Mouse (Mus musculus): ENCODE measurements around the gene Srebf1. TPM values are rescaled to one million over a fixed set of nuclear protein-coding genes. Genes with fewer than 3 reads are reported as not detected.
A peak's percentile ranks its signal among the peaks of the same experiment; 100 is the strongest.

Srebf1 gene
- polyA plus RNA-seq, 1 experiment from 2014 or later: 38.3 TPM

DNA sequence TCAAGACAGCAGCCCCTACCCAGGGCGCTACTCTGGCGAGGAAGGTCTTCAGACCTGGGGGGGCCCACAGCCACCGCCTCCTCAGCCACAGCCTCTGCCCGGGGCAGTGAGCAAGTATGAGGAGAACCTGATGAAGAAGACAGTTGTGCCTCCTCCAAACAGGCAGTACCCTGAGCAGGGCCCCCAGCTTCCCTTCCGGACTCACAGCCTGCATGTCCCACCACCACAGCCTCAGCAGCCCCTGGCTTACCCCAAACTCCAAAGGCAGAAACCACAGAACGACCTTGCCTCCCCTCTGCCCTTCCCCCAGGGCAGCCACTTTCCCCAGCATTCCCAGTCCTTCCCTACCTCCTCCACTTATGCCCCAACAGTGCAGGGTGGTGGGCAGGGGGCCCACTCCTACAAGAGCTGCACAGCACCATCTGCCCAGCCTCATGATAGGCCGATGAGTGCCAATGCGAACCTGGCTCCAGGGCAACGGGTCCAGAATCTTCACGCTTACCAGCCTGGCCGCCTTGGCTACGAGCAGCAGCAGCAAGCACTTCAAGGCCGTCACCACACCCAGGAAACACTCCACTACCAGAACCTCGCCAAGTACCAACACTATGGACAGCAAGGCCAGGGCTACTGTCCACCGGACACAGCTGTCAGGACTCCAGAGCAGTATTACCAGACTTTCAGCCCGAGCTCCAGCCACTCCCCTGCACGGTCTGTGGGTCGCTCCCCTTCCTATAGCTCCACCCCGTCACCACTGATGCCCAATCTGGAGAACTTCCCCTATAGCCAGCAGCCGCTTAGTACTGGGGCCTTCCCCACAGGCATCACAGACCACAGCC, 36.8 kb downstream of the Srebf1 start:
- WGBS: 75% methylated on average over 20 of the region's 20 CpGs
- Histone ChIP-seq H3K9ac (no peak overlapping the region), H3K4me3 (no peak overlapping the region), H3K4me2 (no peak overlapping the region), H3K27me3 (replicated peaks) (no peaks in the 10 kb centered on the region), H3K27ac (peak overlapping the region; percentile 82), H3K4me1 (peaks cover 60% of the 10 kb centered on the region), H3K9me3 (no peaks in the 10 kb centered on the region), H3K36me3 (replicated peaks) (peaks cover 14% of the 10 kb centered on the region; the same call in 1 of the 2 replicates)
- no peak for ATAC-seq (replicated peaks)

GRCm38 (mm10) chr11:60184346-60185325, 37.7 kb downstream of the Srebf1 start:
- Histone ChIP-seq H3K9me3 (no peaks in the 10 kb centered on the region), H3K4me3 (no peak overlapping the region), H3K27me3 (replicated peaks) (no peaks in the 10 kb centered on the region), H3K9ac (peak overlapping the region; percentile 18; the same call in 1 of the 2 replicates), H3K27ac (peak overlapping the region; percentile 82), H3K4me2 (peak overlapping the region; percentile 18), H3K4me1 (peaks cover 64% of the 10 kb centered on the region), H3K36me3 (replicated peaks) (peaks cover 10% of the 10 kb centered on the region; the same call in 1 of the 2 replicates)
- WGBS: 20% methylated on average over 22 of the region's 22 CpGs
- peak; percentile 18 for ATAC-seq (replicated peaks)

GRCm38 (mm10) chr11:60182741-60183140, 39.6 kb downstream of the Srebf1 start:
- ATAC-seq (replicated peaks): peak; percentile 8; the same call in 1 of the 2 replicates
- Histone ChIP-seq H3K4me2 (0 out of 2 replicates have a peak overlapping the region, but pooled peaks have one; percentile 5), H3K36me3 (replicated peaks) (peaks cover 3% of the 10 kb centered on the region; the same call in 1 of the 2 replicates), H3K9me3 (no peaks in the 10 kb centered on the region), H3K9ac (peak overlapping the region; percentile 15; the same call in 1 of the 2 replicates), H3K4me3 (no peak overlapping the region), H3K27ac (peak overlapping the region; percentile 82), H3K27me3 (replicated peaks) (no peaks in the 10 kb centered on the region), H3K4me1 (peaks cover 79% of the 10 kb centered on the region)
- 31% methylated on average over 2 of the region's 2 CpGs for WGBS

DNA sequence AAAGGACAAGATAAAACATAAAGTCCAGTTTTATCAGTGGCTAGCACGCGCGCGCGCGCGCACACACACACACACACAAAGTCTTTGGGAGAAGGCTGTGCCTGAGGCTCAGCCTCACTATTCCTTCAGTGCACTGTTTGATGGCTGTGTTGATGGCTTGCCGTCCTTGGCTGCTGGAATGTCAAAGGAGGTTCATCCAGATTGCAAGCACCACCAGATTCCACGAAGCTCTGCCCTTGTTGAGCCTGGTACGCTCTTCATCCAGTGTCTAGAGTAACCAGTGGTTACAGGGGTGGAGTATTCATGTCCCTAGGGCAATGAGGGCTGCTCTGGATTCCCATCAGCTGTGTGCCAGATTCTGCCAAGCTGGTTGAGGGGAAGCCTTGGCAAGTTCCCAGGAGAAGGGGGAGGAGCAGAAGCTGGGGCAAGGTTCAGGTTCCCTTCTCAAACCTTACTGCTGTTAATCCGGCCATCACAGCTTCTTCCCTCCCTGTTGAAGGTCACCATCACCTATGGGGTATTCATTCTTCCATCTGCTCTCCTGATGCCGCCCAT, 40.2 kb downstream of the Srebf1 start:
- no peak for ATAC-seq (replicated peaks)
- H3K27me3 ChIP-seq (replicated peaks): no peaks in the 10 kb centered on the region
- WGBS: 71% methylated on average over 12 of the region's 12 CpGs
- H3K9ac ChIP-seq: peak overlapping the region; percentile 15; the same call in 1 of the 2 replicates
- peak overlapping the region; percentile 82 for H3K27ac ChIP-seq
- H3K4me2 ChIP-seq: 0 out of 2 replicates have a peak overlapping the region, but pooled peaks have one; percentile 5
- no peaks in the 10 kb centered on the region; the same call in 1 of the 2 replicates for H3K36me3 ChIP-seq (replicated peaks)
- H3K9me3 ChIP-seq: no peaks in the 10 kb centered on the region
- no peak overlapping the region for H3K4me3 ChIP-seq
- peaks cover 85% of the 10 kb centered on the region for H3K4me1 ChIP-seq

DNA sequence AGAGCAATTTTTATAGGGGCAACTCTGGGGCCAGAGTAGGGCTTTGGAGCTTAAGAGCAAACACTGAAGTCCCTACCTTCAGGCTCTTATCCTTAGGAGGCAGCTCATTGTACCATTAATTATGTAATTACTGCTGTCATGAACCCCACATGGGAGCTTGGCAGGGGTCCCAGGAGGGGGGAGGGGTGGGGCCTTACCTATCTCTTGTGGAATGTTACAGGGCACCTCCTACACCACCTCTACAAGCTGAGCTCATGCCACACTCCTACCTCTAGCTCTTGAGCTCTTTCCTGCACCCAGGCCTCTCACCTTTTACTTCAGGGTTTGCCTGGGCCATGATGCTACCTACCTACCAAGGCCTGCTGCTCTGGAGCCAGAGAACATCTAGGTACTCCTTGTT, 43.9 kb downstream of the Srebf1 start:
- H3K9me3 ChIP-seq: no peaks in the 10 kb centered on the region
- H3K4me1 ChIP-seq: peaks cover 75% of the 10 kb centered on the region
- H3K27me3 ChIP-seq (replicated peaks): no peaks in the 10 kb centered on the region
- H3K36me3 ChIP-seq (replicated peaks): no peaks in the 10 kb centered on the region
- no peak for ATAC-seq (replicated peaks)
- H3K27ac ChIP-seq: peak overlapping the region; percentile 95; the same call in 1 of the 2 replicates
- 0 out of 2 replicates have a peak overlapping the region, but pooled peaks have one; percentile 70 for H3K4me2 ChIP-seq
- 0 out of 2 replicates have a peak overlapping the region, but pooled peaks have one; percentile 78 for H3K9ac ChIP-seq
- H3K4me3 ChIP-seq: no peak overlapping the region

DNA sequence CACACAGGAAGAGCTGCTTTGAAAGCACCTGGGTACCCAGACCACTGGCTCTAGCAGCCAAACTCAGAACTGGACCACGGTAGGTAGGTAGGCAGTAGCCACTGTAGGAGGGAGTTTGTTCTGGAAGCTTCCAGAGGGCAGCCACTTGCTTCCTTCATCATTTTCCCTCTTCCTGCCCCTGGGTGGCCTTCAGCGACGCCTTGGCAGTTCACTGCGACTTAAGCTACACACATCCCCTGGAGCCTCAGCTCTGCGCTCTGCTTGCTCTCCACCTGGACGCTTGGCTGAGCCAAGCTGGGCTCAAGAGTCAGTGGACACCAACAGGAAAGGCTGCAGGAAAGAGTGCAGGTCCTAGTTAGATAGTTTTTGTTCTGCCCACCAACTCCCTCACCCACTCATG, 44.4 kb downstream of the Srebf1 start:
- Histone ChIP-seq H3K4me3 (peak overlapping the region; percentile 67), H3K4me2 (peak overlapping the region; percentile 70), H3K4me1 (peaks cover 71% of the 10 kb centered on the region), H3K27me3 (replicated peaks) (no peaks in the 10 kb centered on the region), H3K36me3 (replicated peaks) (no peaks in the 10 kb centered on the region), H3K9me3 (no peaks in the 10 kb centered on the region), H3K27ac (peak overlapping the region; percentile 95), H3K9ac (peak overlapping the region; percentile 78)
- ATAC-seq (replicated peaks): no peak
- WGBS: 45% methylated on average over 6 of the region's 6 CpGs

DNA sequence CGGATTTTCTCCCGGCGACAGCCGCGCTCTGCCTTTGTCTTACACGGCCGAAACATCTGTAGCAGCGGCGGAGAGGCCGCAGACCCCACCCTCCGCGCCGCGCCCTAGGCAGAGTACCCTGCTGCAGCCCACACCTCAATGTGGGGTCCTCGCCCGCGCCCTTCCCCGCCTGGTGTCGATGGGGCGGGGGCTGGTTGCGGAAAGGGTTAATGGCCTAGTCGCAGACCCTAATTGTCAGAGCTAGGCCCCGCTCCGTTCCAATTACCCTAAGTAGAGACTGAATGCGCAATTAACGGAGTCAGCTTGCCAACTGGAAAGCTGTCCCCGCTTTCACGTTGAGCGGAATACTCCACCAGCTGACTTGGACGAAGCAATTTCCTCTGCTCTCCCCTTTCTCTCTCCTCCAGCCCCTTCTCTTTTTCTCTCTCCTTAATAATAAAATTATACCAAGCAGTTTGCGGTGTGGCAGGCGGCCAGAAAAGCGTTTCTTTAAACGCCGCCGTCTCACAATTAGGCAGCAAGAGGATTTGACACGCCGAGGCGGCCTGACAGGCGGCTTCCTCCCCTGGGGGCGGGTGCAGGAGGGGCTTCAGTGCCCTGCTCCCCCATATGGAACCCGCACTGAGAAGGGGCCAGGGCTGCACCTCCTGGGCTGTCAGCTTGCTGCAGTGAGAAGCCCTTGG, 45.3 kb downstream of the Srebf1 start:
- Histone ChIP-seq H3K4me2 (peak overlapping the region; percentile 70), H3K27me3 (replicated peaks) (no peaks in the 10 kb centered on the region), H3K4me3 (peak overlapping the region; percentile 67), H3K4me1 (peaks cover 68% of the 10 kb centered on the region), H3K36me3 (replicated peaks) (no peaks in the 10 kb centered on the region), H3K9me3 (no peaks in the 10 kb centered on the region), H3K9ac (peak overlapping the region; percentile 78), H3K27ac (peak overlapping the region; percentile 95)
- peak; percentile 50 for ATAC-seq (replicated peaks)
- under 1% methylated on average over 42 of the region's 42 CpGs for WGBS

DNA sequence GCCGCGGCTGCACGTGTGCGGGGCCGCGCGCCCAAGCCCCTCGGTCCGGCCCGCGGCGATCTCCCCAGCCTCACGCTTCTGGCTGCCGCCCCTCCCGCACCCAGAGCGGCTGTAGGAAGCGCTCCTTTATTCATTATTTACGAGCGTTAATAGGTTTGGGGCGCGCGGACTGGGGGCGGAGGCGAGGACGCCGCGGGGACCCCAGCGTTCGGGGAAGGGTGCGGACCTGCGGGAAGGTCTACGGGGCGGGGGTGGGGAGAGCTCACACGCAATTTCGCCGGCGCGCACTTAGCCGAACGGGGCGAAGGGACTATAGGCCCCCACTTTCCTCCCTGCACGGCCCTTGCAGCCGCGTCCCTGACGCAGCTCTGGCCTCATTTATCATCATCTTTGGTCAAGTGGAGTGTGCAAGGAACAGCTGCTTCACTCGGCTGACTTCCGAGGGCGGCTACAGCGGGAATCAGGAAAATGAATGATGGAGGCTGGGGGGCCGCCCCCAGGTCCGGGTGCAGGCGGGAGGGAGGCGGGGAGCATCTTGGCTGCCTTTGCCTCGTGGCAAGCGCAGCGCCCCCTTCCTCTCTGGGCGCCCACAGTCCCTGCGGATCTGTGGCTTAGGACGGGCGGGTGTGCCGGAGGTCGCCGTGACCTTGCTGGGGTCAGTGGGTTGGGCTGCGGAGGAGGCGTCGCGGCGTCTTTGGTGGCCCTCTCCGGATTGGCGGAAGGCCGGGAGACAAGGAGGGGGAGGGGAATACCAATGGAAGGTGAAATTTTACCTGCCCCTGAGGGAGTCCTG, 46.0 kb downstream of the Srebf1 start:
- H3K9ac ChIP-seq: peak overlapping the region; percentile 78
- WGBS: under 1% methylated on average over 71 of the region's 71 CpGs
- no peaks in the 10 kb centered on the region for H3K27me3 ChIP-seq (replicated peaks)
- H3K9me3 ChIP-seq: no peaks in the 10 kb centered on the region
- peak overlapping the region; percentile 70 for H3K4me2 ChIP-seq
- ATAC-seq (replicated peaks): peak; percentile 67
- peak overlapping the region; percentile 95 for H3K27ac ChIP-seq
- peaks cover 66% of the 10 kb centered on the region for H3K4me1 ChIP-seq
- H3K4me3 ChIP-seq: peak overlapping the region; percentile 67
- H3K36me3 ChIP-seq (replicated peaks): no peaks in the 10 kb centered on the region

DNA sequence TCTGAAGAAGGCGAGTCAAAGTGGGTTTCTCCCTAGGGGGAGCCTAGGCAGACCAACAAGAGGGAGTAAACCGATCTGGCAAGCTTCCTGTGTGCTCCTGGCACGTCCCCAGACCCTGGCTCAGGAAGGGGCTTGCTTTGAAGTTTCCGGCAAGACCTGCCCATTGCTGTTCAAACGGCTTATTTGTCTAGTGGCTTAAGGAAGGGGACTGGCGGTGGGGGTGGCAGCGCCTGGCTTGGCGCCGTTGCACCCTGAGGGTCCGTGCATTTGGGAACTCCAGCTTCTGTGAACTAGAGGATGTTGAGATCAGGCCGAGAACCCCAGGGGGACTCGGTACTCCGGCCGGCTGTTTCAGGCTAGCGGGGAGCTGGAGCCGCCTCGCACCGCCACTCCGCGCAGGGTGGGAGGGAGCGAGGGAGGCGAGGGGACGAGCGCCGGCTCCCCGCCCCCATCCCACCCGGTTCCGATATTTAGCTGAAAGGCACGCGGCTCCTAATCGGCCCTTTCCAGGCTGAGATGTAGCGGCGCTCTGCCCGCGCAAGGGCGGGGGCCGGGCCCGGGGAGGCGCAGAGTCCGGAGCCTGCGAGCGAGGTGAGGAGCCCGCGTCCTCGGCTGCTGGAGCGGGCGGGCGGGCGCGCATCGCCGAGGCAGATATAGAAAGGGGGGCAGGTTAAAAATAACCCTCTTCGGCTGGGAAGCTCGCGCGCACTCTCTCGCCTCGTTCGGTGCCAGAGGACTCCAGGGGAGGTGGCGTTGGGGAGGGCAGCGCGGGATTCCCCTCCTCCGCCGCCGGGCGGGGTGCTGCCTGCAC, 46.8 kb downstream of the Srebf1 start:
- no peaks in the 10 kb centered on the region for H3K27me3 ChIP-seq (replicated peaks)
- WGBS: under 1% methylated on average over 66 of the region's 66 CpGs
- no peaks in the 10 kb centered on the region for H3K9me3 ChIP-seq
- peak overlapping the region; percentile 78 for H3K9ac ChIP-seq
- H3K4me2 ChIP-seq: peak overlapping the region; percentile 70
- H3K4me1 ChIP-seq: peaks cover 58% of the 10 kb centered on the region
- no peaks in the 10 kb centered on the region for H3K36me3 ChIP-seq (replicated peaks)
- H3K27ac ChIP-seq: peak overlapping the region; percentile 95
- H3K4me3 ChIP-seq: peak overlapping the region; percentile 67
- peak; percentile 59 for ATAC-seq (replicated peaks)

DNA sequence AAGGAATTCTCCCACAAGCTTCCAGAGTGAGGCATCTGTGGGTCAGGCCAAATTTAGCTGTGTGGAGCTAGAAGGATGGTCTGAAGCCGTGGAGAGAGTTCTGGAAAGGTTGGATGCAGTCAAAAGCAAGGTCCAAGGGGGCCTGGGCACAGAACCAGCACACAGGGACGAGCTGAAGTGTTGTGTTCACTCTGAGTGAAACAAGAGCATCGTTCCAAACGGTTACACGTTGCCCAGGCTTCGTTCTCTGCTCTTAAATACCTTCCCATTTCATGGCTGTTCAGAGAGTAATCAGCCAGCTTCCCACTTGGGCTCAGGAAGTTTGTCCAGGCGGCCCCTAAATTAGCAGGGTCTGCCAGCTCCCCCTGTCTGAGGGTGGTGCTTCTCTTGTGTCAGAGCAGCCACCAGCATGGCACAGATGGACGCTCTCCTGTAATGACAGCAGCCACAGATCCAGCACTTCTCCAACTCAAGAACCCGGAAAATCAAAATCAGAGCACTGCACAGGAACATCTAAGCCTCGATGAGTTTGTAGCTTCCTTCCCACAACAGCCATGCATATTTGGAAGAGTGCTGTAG, 48.7 kb downstream of the Srebf1 start:
- H3K4me1 ChIP-seq: peaks cover 65% of the 10 kb centered on the region
- WGBS: 80% methylated on average over 10 of the region's 10 CpGs
- no peak overlapping the region for H3K4me3 ChIP-seq
- H3K4me2 ChIP-seq: no peak overlapping the region
- H3K27ac ChIP-seq: no peak overlapping the region
- no peak for ATAC-seq (replicated peaks)
- no peak overlapping the region for H3K9ac ChIP-seq
- H3K36me3 ChIP-seq (replicated peaks): no peaks in the 10 kb centered on the region
- no peaks in the 10 kb centered on the region for H3K9me3 ChIP-seq
- no peaks in the 10 kb centered on the region for H3K27me3 ChIP-seq (replicated peaks)
